Mouse (Mus musculus) embryo, embryonic 10 days (tissue): ENCODE data around the gene Ppif.

Source experiments
- DNase-seq: peaks from one replicate; pipeline ENCODE4 v3.0.0-alpha.2; 2015; ENCODE audit warnings: low spot score

The Ppif gene

GRCm38 (mm10) chr14:25693888-25694568 lies at the start of gene Ppif:
TSS of gene Ppif (plus strand) at chr14:25694154.
- DNase-seq: peak; percentile 97

- DNase-seq: no peak
Measured at GRCm38 (mm10) chr14:25645717-25646116, 48.2 kb upstream of the Ppif start.

GRCm38 (mm10) chr14:25646161-25646621 lies 47.8 kb upstream of the Ppif start:
- peak; percentile 69 for DNase-seq

GRCm38 (mm10) chr14:25651131-25651530 lies 42.8 kb upstream of the Ppif start:
- DNase-seq: no peak

GRCm38 (mm10) chr14:25651905-25652304 lies 42.0 kb upstream of the Ppif start:
- DNase-seq: no peak

- no peak for DNase-seq
Measured at GRCm38 (mm10) chr14:25654401-25655197, 39.4 kb upstream of the Ppif start.

GRCm38 (mm10) chr14:25660661-25661060 lies 33.3 kb upstream of the Ppif start:
- peak; percentile 48 for DNase-seq

GRCm38 (mm10) chr14:25661185-25661920 lies 32.6 kb upstream of the Ppif start:
- DNase-seq: peak; percentile 19

- DNase-seq: no peak
Measured at GRCm38 (mm10) chr14:25663649-25664309, 30.2 kb upstream of the Ppif start.

GRCm38 (mm10) chr14:25664310-25664695 lies 29.7 kb upstream of the Ppif start:
- no peak for DNase-seq

- DNase-seq: peak; percentile 19
Measured at GRCm38 (mm10) chr14:25665314-25665970, 28.5 kb upstream of the Ppif start.

GRCm38 (mm10) chr14:25666668-25667376 lies 27.1 kb upstream of the Ppif start:
- DNase-seq: peak; percentile 31

GRCm38 (mm10) chr14:25667587-25667986 lies 26.4 kb upstream of the Ppif start:
- DNase-seq: no peak

- DNase-seq: no peak
Measured at GRCm38 (mm10) chr14:25679625-25680024, 14.3 kb upstream of the Ppif start.

GRCm38 (mm10) chr14:25682020-25682419 lies 11.9 kb upstream of the Ppif start:
- DNase-seq: no peak

- no peak for DNase-seq
Measured at GRCm38 (mm10) chr14:25686216-25686945, 7.6 kb upstream of the Ppif start.

GRCm38 (mm10) chr14:25686983-25687901 lies 6.7 kb upstream of the Ppif start:
- no peak for DNase-seq

GRCm38 (mm10) chr14:25693271-25693887 lies 575 bp upstream of the Ppif start:
- DNase-seq: no peak

- DNase-seq: peak; percentile 39
Measured at GRCm38 (mm10) chr14:25694569-25694897, 579 bp downstream of the Ppif start.
